Mouse (Mus musculus) embryonic facial prominence, embryonic 10.5 days (tissue): ENCODE data around the gene Tulp4. TPM values are rescaled to one million over a fixed set of nuclear protein-coding genes. Genes with fewer than 3 reads are reported as not detected.

Source experiments
- DNase-seq: peaks from one replicate; pipeline ENCODE4 v3.0.0-alpha.2; 2017; ENCODE audit warnings: low spot score
- H3K27ac ChIP-seq: fragments of 300-500 bp; sonication (generic); replicated peaks from 2 replicates; pipeline ENCODE4 v1.5.1; 2016; ENCODE audit warnings: mild to moderate bottlenecking
- H3K27me3 ChIP-seq: fragments of 300-500 bp; sonication (generic); replicated peaks from 2 replicates; pipeline ENCODE4 v1.6.1; 2016; ENCODE audit warnings: low read depth, mild to moderate bottlenecking; ENCODE audit not compliant: poor library complexity, severe bottlenecking
- H3K36me3 ChIP-seq: fragments of 300-500 bp; sonication (generic); replicated peaks from 2 replicates; pipeline ENCODE4 v1.6.1; 2016; ENCODE audit warnings: mild to moderate bottlenecking, moderate library complexity
- H3K4me1 ChIP-seq: fragments of 300-500 bp; sonication (generic); 2 replicates; pipeline ENCODE4 v1.6.1; 2016
- H3K4me3 ChIP-seq: fragments of 300-500 bp; sonication (generic); 2 replicates; pipeline ENCODE4 v1.5.1; 2016; ENCODE audit warnings: mild to moderate bottlenecking, moderate library complexity
- H3K9me3 ChIP-seq: fragments of 300-500 bp; sonication (generic); 2 replicates; pipeline ENCODE4 v1.6.1; 2016; ENCODE audit warnings: mild to moderate bottlenecking
- WGBS: fragments of 180-500 bp; shearing (Covaris S2); methylation state at CpG from one replicate; pipeline ENCODE4 v1.1.7; 2016; 5-methylcytosine and 5-hydroxymethylcytosine counted together
- polyA plus RNA-seq: library from polyadenylated mRNA; unstranded; fragments of >200 nt; fragmentation: Nextera tagmentation; extraction: Ambion mirVana; gene quantifications from 2 replicates; pipeline ENCODE4 v1.2.1, GENCODE M21; 2016

Gene Tulp4
- polyA plus RNA-seq, 1 experiment from 2014 or later: 132 TPM

DNA sequence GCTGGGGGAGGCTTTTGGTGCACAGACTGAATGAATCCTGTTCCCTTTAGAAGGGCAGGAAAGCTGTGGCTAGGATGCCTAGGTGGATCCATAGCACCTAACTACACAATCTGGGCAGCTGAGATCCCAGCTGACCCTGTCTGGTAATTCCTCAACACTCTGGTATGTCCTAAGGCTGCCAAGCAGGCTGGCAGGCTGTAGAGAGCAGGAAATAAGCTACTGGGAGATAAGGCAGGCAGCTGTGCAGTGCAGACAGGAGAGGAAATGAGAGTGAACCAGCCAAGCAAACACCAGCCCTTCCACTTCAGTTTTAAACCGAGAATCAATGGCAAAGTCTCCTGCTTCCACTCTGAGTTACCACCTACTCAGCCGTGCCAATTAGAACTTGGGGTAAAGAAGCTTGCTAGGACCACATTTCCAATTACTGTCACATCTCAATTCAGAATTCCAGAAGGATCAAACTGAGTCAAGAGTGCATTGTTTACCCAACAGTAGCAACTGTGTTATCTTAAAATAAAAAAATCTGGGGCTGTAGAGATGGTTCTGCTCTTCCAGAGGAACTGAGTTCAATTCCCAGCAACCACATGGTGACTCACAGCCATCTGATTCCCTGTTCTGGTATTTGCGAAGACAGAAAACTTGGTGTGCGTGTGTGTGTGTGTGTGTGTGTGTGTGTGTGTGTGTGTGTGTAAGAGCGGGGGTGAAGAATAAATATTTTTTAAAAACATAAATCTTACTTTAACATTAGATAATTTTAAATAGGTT lies 66.9 kb downstream of the Tulp4 start:
- DNase-seq: no peak
- H3K4me1 ChIP-seq: 0 out of 2 replicates have a peak, but pooled peaks cover 4% of the 10 kb centered on the region
- H3K27me3 ChIP-seq: no peaks in the 10 kb centered on the region
- peaks cover 33% of the 10 kb centered on the region for H3K36me3 ChIP-seq
- 72% methylated on average over 5 of the region's 5 CpGs for WGBS
- no peak overlapping the region for H3K27ac ChIP-seq
- H3K4me3 ChIP-seq: no peak overlapping the region
- H3K9me3 ChIP-seq: peaks cover 4% of the 10 kb centered on the region; the same call in 1 of the 2 replicates

DNA sequence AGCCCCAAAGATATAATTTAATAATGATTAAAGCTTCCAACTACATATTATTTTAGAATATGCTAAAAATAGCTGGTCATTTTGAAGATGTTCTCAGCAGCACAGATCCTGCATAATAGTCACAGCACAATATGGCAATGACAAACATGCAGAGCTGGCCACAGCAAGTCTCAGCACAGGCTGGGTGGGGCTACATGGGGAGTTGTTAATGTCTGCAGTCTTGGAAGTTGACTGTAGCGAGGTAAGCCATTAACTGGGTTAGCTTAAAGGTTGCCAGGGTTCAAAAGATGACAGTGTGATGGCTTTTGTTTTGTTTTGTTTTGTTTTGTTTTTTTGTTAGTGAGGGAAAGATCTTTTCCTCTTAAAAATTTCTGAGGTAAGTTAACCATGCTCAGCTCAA lies 68.3 kb downstream of the Tulp4 start:
- Histone ChIP-seq H3K36me3 (peaks cover 46% of the 10 kb centered on the region), H3K9me3 (peaks cover 4% of the 10 kb centered on the region; the same call in 1 of the 2 replicates), H3K27me3 (no peaks in the 10 kb centered on the region), H3K4me1 (0 out of 2 replicates have a peak, but pooled peaks cover 4% of the 10 kb centered on the region), H3K27ac (no peak overlapping the region), H3K4me3 (no peak overlapping the region)
- DNase-seq: no peak
- 77% methylated on average over 1 of the region's 1 CpGs for WGBS

DNA sequence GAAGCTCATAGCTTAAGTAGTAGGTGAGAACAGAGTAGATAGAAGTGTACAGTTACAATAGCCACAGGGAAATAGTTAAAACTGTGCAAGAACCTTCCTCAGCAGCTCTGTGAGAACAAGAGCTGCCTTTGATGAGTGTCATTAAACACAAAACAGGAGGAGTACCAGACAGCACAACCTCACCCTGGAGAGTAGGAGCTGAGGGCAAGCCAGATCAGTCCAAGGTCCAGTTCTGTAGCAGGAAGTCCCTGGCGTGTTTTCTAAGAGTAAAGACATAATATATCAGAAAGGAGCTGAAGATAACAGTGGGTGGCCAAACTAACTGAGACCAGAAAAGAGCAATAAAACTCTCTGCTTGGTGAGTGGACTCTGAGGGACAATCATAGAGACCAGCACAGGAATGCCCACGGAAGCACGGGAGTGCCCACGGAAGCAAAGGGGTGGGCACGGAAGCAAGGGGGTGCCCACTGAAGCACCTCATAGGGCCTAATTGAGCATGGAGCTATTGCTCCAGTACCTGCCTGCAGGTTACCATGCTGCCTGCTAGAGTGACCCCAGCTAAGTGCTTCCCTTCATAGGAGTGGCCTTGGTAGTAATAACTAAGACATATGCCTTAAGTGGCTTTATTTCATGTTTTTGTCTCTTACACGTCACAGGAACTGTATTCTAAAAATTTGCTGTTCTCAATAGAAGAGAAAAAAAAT lies 72.5 kb downstream of the Tulp4 start:
- peaks cover 4% of the 10 kb centered on the region; the same call in 1 of the 2 replicates for H3K9me3 ChIP-seq
- WGBS: 87% methylated on average over 6 of the region's 6 CpGs
- no peaks in the 10 kb centered on the region for H3K27me3 ChIP-seq
- no peak overlapping the region for H3K4me3 ChIP-seq
- H3K27ac ChIP-seq: no peak overlapping the region
- no peak for DNase-seq
- peaks cover 68% of the 10 kb centered on the region for H3K36me3 ChIP-seq
- no peaks in the 10 kb centered on the region for H3K4me1 ChIP-seq

DNA sequence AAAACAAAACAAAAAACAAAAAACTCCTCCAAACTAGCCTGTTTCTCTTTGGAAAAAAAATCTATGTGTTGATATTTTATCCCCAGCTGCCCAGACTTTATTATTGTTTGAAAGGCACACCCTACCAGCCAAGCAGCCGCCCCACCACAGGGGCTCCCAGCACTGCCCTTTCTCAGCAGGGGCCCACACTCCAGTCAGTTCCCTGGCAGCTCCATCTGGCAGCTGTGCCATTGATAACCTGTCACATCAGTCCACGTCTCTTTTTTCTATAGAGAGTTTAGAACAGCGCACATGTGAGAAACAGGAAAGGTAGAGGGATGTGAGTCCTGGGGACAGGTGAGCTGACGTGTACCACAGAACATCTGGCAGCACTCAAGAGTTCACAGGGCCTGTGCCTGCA lies 73.2 kb downstream of the Tulp4 start:
- no peaks in the 10 kb centered on the region for H3K4me1 ChIP-seq
- H3K9me3 ChIP-seq: peaks cover 4% of the 10 kb centered on the region; the same call in 1 of the 2 replicates
- H3K4me3 ChIP-seq: no peak overlapping the region
- no peak overlapping the region for H3K27ac ChIP-seq
- DNase-seq: no peak
- 69% methylated on average over 4 of the region's 4 CpGs for WGBS
- peaks cover 70% of the 10 kb centered on the region for H3K36me3 ChIP-seq
- H3K27me3 ChIP-seq: no peaks in the 10 kb centered on the region

DNA sequence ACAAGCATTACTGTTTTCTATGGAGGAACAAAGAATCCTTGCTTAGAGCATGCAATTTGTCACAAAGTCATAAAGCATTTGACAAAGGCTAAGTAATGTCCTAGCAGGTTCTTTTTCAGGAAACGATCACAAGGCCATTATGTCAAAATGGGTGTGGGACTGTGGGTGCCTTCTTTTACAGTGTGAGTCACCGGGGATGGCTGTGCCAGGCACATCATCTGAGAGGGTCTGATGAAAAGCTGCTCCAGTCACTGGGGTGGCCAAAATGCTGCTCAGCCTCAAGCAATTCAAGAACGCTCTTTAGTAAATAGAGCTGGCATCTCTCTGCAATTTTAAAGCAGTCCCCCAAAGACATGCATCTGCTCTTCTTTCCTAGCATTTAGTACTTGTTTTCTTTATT lies 74.2 kb downstream of the Tulp4 start:
- Histone ChIP-seq H3K36me3 (peaks cover 72% of the 10 kb centered on the region), H3K27me3 (no peaks in the 10 kb centered on the region), H3K27ac (no peak overlapping the region), H3K4me1 (no peaks in the 10 kb centered on the region), H3K4me3 (no peak overlapping the region), H3K9me3 (peaks cover 4% of the 10 kb centered on the region; the same call in 1 of the 2 replicates)
- no peak for DNase-seq
- 86% methylated on average over 3 of the region's 3 CpGs for WGBS

DNA sequence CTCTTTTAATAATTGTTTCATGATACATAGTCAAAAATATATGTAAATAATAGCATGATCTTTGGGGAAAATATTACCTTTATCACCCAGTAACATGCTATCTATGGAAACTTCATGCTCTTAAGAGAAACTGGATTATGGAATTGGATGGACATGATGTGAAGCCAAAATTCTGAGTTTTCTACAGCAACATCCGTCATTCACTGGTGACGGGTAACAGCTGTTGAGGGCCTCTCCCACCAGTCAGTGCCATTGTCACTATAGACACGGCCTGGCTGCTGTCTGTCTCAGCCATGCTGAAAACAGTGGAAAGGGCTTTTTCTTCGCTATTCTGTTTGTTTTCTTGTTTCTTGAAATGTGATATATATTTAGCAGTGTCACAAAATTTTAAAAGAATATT lies 76.5 kb downstream of the Tulp4 start:
- peaks cover 71% of the 10 kb centered on the region for H3K36me3 ChIP-seq
- H3K9me3 ChIP-seq: no peaks in the 10 kb centered on the region
- DNase-seq: no peak
- no peak overlapping the region for H3K4me3 ChIP-seq
- no peaks in the 10 kb centered on the region for H3K27me3 ChIP-seq
- no peak overlapping the region for H3K27ac ChIP-seq
- WGBS: 87% methylated on average over 4 of the region's 4 CpGs
- H3K4me1 ChIP-seq: no peaks in the 10 kb centered on the region

DNA sequence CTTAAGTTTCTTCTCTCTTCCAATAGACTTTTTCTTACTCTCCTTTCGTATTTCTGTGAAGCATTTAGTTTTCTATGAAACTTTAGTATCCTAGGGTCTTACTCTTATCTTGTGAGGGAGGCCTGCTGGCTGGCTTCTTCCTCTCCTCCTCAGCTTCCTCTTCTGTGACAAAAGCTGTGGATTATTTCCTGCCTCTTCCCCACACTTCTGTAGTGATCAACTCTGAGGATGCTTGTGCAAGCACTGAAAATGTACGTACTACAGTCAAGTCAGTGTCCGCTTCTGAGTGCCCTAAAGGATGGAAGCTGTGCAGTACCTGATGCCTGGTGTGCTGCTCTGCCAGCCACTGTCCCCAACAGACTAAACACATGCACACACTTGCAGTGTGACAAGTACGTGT lies 80.4 kb downstream of the Tulp4 start:
- Histone ChIP-seq H3K27me3 (no peaks in the 10 kb centered on the region), H3K4me3 (no peak overlapping the region), H3K4me1 (no peaks in the 10 kb centered on the region), H3K9me3 (no peaks in the 10 kb centered on the region), H3K36me3 (peaks cover 68% of the 10 kb centered on the region), H3K27ac (no peak overlapping the region)
- 92% methylated on average over 4 of the region's 4 CpGs for WGBS
- DNase-seq: no peak

DNA sequence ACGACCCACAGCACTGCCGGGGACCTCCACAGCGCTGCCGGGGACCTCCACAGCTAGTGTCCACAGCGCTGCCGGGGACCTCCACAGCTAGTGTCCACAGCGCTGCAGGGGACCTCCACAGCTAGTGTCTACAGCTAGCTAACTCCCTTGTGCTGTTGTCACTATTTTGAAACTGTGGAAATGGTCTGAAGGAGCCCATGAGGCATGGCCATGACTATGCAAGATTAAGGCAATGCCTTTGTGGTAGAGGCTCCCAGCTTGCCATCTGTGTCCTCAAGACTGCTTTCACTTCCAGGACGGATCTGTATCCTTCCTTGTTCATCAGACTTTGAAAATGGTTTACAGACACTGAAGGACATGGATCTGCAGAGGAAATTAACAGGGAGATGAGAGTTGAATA lies 80.9 kb downstream of the Tulp4 start:
- Histone ChIP-seq H3K27ac (no peak overlapping the region), H3K9me3 (no peaks in the 10 kb centered on the region), H3K27me3 (no peaks in the 10 kb centered on the region), H3K36me3 (peaks cover 73% of the 10 kb centered on the region), H3K4me3 (no peak overlapping the region), H3K4me1 (no peaks in the 10 kb centered on the region)
- WGBS: 91% methylated on average over 8 of the region's 8 CpGs
- no peak for DNase-seq

DNA sequence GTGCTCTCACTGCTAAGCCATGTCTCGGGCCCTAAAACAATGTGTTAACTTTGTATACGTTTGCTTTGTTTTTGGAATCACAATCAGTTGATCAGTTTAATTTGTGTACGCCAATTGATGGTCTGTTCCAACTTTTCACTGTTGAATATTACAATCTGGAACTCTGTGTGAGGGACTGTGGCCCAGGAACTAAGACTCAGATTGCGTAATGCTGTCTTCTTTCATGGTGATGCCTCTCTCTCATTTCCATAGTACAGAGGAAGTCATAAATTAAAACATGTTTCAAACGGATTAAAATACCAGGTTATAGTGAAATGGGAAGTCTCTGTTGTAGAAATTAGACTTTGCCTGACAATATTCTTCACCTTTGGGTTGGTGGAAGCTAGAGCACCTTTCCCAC lies 83.0 kb downstream of the Tulp4 start:
- peaks cover 82% of the 10 kb centered on the region for H3K36me3 ChIP-seq

DNA sequence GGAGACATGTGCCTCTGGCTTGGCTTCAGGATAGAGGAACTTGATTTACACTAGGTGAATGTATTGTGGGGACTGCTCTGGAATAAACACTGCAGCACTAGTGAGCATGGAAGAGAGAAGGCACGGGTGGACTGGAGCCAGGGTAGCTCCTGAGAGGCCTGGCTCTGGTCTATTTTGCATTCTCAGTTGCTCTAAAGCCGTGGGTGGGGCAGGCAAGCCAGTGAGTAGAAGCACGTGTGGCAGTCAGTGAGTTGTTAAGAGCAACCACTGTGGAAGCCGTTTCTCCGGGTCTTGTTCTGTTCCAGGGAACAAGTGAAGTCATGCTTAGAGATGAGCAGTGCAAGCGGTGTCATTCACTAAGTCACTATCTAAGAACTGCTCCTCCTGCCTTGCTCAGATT lies 86.0 kb downstream of the Tulp4 start:
- DNase-seq: no peak
- Histone ChIP-seq H3K4me3 (no peak overlapping the region), H3K4me1 (no peaks in the 10 kb centered on the region), H3K36me3 (peaks cover 69% of the 10 kb centered on the region), H3K27me3 (no peaks in the 10 kb centered on the region), H3K27ac (no peak overlapping the region), H3K9me3 (no peaks in the 10 kb centered on the region)
- WGBS: 95% methylated on average over 6 of the region's 6 CpGs

More for the DNA sequence above, 83.0 kb downstream of the Tulp4 start:
- Histone ChIP-seq H3K27me3 (no peaks in the 10 kb centered on the region), H3K27ac (no peak overlapping the region), H3K4me1 (no peaks in the 10 kb centered on the region), H3K4me3 (no peak overlapping the region), H3K9me3 (no peaks in the 10 kb centered on the region)
- no peak for DNase-seq
- WGBS: 91% methylated on average over 5 of the region's 5 CpGs

DNA sequence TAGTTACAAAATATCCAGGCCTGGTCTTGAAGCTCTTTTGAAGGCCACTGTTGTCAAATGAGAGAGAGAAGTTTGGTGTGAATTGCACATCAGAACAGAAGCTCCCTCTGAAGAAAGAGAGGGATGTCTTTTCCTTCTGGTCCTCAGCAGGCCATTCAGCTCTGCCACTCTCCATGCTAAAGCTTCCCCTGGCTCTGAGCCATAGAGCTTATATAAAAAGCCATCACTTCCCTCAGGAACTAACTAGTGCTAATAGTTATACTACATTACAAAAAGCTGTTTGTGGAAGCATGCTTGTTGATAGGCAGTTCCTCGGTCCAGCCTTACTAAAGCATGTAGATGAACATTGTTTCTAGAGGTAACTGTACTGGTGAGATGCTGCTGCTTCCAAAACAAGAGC lies 89.2 kb downstream of the Tulp4 start:
- WGBS: 93% methylated on average over 1 of the region's 1 CpGs
- Histone ChIP-seq H3K27ac (no peak overlapping the region), H3K27me3 (no peaks in the 10 kb centered on the region), H3K9me3 (no peaks in the 10 kb centered on the region), H3K36me3 (peaks cover 66% of the 10 kb centered on the region), H3K4me1 (no peaks in the 10 kb centered on the region), H3K4me3 (no peak overlapping the region)
- DNase-seq: no peak

DNA sequence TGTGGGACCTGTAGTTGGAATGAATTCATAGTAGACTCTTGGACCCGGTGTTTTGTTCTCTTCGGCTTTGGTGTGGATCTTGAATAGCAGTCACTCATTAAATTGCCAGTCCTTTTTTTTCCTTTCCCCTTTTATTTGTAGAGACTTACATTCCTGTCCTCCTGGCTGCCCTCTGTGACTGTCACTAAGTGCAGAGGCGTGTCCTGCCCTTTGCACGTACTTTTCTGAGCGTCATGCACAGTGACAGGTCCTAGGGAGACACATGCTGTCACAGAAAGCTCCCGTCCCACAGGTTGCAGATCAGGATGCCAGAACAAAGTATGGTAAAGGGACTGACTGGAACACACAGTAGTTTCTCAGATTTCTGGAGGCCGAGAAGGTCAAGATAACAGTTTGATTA lies 91.3 kb downstream of the Tulp4 start:
- 80% methylated on average over 7 of the region's 7 CpGs for WGBS
- Histone ChIP-seq H3K36me3 (peaks cover 68% of the 10 kb centered on the region), H3K27me3 (no peaks in the 10 kb centered on the region), H3K4me3 (no peak overlapping the region), H3K9me3 (no peaks in the 10 kb centered on the region), H3K4me1 (no peaks in the 10 kb centered on the region), H3K27ac (no peak overlapping the region)
- DNase-seq: no peak

DNA sequence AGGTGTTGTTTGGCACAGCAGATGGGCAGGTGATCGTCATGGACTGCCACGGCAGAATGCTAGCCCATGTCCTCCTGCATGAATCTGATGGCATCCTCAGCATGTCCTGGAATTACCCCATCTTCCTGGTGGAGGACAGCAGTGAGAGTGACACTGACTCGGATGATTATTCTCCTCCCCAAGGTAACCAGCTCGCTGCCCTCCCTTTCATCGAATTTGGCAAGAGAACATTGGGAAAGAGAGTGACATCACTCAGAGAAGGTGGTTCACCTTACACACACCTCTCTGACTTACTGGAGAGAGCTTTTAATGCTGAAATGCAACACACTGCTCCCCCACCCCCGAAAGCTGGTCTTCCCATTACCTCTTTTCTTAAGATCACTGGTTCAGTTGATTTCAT lies 92.4 kb downstream of the Tulp4 start:
- WGBS: 86% methylated on average over 6 of the region's 6 CpGs
- H3K4me3 ChIP-seq: no peak overlapping the region

More for the DNA sequence above, 92.4 kb downstream of the Tulp4 start:
- H3K27me3 ChIP-seq: no peaks in the 10 kb centered on the region
- H3K9me3 ChIP-seq: no peaks in the 10 kb centered on the region
- H3K27ac ChIP-seq: no peak overlapping the region
- H3K4me1 ChIP-seq: no peaks in the 10 kb centered on the region
- no peak for DNase-seq
- peaks cover 72% of the 10 kb centered on the region for H3K36me3 ChIP-seq
